Mouse (Mus musculus) spleen, adult 10 weeks (tissue): ENCODE results near the gene Exog. TPM values are rescaled to one million over a fixed set of nuclear protein-coding genes. Genes with fewer than 3 reads are reported as not detected.

Experiments
- polyA plus RNA-seq: library from polyadenylated mRNA; stranded (reverse); fragments of 350-450 nt; fragmentation: Illumina TruSeq; extraction: RNeasy Lipid Tissue Mini Kit (QIAGEN cat#74804); gene quantifications from one replicate; pipeline ENCODE4 v1.2.3, GENCODE M21; 2015; ENCODE audit warnings: low replicate concordance; ENCODE audit not compliant: insufficient read depth

Exog gene
- polyA plus RNA-seq: 8.7 TPM

GRCm38 (mm10) chr9:119444738-119445429 lies at the start of gene Exog:
Gene Exog, plus strand, starts transcription at chr9:119444943.

GRCm38 (mm10) chr9:119401801-119402214 lies 42.9 kb upstream of the Exog start, which contains the start of gene Acvr2b:
Gene Acvr2b, plus strand, starts transcription at chr9:119402118.

Other genes starting within 250 kb of the Exog start
- gene Slc22a13, start 235.8 kb upstream of the Exog start, polyA plus RNA-seq: not detected
- gene Oxsr1, start 122.5 kb upstream of the Exog start, polyA plus RNA-seq: 45.4 TPM
- 31.3 TPM for gene Acaa1a, start 105.3 kb upstream of the Exog start, polyA plus RNA-seq
- 50.0 TPM for gene Myd88, start 103.5 kb upstream of the Exog start, polyA plus RNA-seq
- gene Xylb, start 87.6 kb upstream of the Exog start, polyA plus RNA-seq: 1.8 TPM
- gene Slc22a14, start 79.4 kb upstream of the Exog start, polyA plus RNA-seq: 0.29 TPM
- 0.41 TPM for gene Acvr2b, start 42.8 kb upstream of the Exog start, polyA plus RNA-seq
- gene Scn5a, start 134.1 kb downstream of the Exog start, polyA plus RNA-seq: 0.29 TPM